Mouse (Mus musculus) CH12.LX (cell line): ENCODE measurements around the gene Slc17a3. TPM values are rescaled to one million over a fixed set of nuclear protein-coding genes. Genes with fewer than 3 reads are reported as not detected.

Experiments
- DNase-seq: peaks from one replicate; pipeline ENCODE4 v3.0.0-alpha.2; 2013; ENCODE audit errors: extremely low read depth
- H3K27ac ChIP-seq: 2 replicates; pipeline ENCODE4 v1.5.1; 2012; ENCODE audit warnings: low read depth, mild to moderate bottlenecking, control low read depth, moderate library complexity; ENCODE audit not compliant: insufficient read depth
- H3K27me3 ChIP-seq: replicated peaks from 2 replicates; pipeline ENCODE3; 2012; ENCODE audit warnings: inconsistent platforms
- H3K36me3 ChIP-seq, 2 experiments: replicated peaks in 1 of 2; 2 replicates each; pipeline versions ENCODE3 to v1.6.1; 2012; ENCODE audit warnings: inconsistent platforms in 1 of 2, low read length in 1 of 2, mild to moderate bottlenecking in 1 of 2, mixed read lengths in 1 of 2, moderate library complexity in 1 of 2; ENCODE audit not compliant: control insufficient read depth in 1 of 2, insufficient read depth in 1 of 2
- H3K4me1 ChIP-seq, 2 experiments: 2 replicates each; pipeline ENCODE4 v1.6.1; 2012; ENCODE audit warnings: inconsistent platforms in 1 of 2, moderate library complexity in 1 of 2; ENCODE audit not compliant: insufficient read depth in 2 of 2, control insufficient read depth in 1 of 2
- H3K4me2 ChIP-seq: 2 replicates; pipeline ENCODE4 v1.6.1; 2012; ENCODE audit warnings: low read depth, mild to moderate bottlenecking, control low read depth; ENCODE audit not compliant: poor library complexity, insufficient read depth, severe bottlenecking
- H3K4me3 ChIP-seq, 3 experiments: fragments of 150-350 bp in 1 of 3; sonication (generic) in 1 of 3; replicated peaks in 1 of 3; 2 replicates each; pipeline versions ENCODE3 to v1.5.1; 2011 to 2012; ENCODE audit warnings: low read depth in 2 of 3, low read length in 2 of 3, mild to moderate bottlenecking in 2 of 3, moderate library complexity in 2 of 3, control low read depth in 1 of 3, improper control_type of control experiment in 1 of 3, inconsistent platforms in 1 of 3, mixed read lengths in 1 of 3; ENCODE audit not compliant: poor library complexity in 1 of 3
- H3K79me2 ChIP-seq: replicated peaks from 2 replicates; pipeline ENCODE4 v1.6.1; 2012; ENCODE audit warnings: mild to moderate bottlenecking, moderate library complexity; ENCODE audit not compliant: control insufficient read depth, poor library complexity, insufficient read depth, severe bottlenecking; ENCODE audit errors: extremely low read depth
- H3K9ac ChIP-seq: 2 replicates; pipeline ENCODE4 v1.6.1; 2012; ENCODE audit warnings: low read depth, mild to moderate bottlenecking, control low read depth, moderate library complexity; ENCODE audit not compliant: insufficient read depth
- H3K9me3 ChIP-seq: replicated peaks from 2 replicates; pipeline ENCODE3; 2012; ENCODE audit warnings: low read length, inconsistent platforms, mixed read lengths
- BHLHE40 ChIP-seq: IDR thresholded peaks from 2 replicates; pipeline ENCODE4 v1.6.1; 2011; ENCODE audit warnings: mild to moderate bottlenecking, low read depth, low read length, improper control_type of control experiment
- CTCF ChIP-seq, 2 experiments: IDR thresholded peaks in 1 of 2; conservative IDR thresholded peaks in 1 of 2; 2 replicates each; pipeline ENCODE4 v1.5.1; 2011 to 2012; ENCODE audit warnings: low read depth in 2 of 2, low read length in 2 of 2, improper control_type of control experiment in 1 of 2, inconsistent platforms in 1 of 2, mild to moderate bottlenecking in 1 of 2, moderate library complexity in 1 of 2
- ELF1 ChIP-seq: IDR thresholded peaks from 2 replicates; pipeline ENCODE4 v1.6.1; 2014; ENCODE audit warnings: low read depth, mild to moderate bottlenecking, inconsistent platforms, low read length, improper control_type of control experiment
- JUND ChIP-seq: conservative IDR thresholded peaks from 2 replicates; pipeline ENCODE4 v1.6.1; 2011; ENCODE audit warnings: low read depth, low read length, improper control_type of control experiment
- MAFK ChIP-seq: IDR thresholded peaks from 2 replicates; pipeline ENCODE4 v1.6.1; 2011; ENCODE audit warnings: low read length, improper control_type of control experiment; ENCODE audit not compliant: insufficient replicate concordance
- NRF1 ChIP-seq: IDR thresholded peaks from 2 replicates; pipeline ENCODE4 v1.6.1; 2014; ENCODE audit warnings: low read depth, mild to moderate bottlenecking, inconsistent platforms, low read length, improper control_type of control experiment, moderate library complexity
- RAD21 ChIP-seq: IDR thresholded peaks from 2 replicates; pipeline ENCODE4 v1.6.1; 2011; ENCODE audit warnings: low read depth, mild to moderate bottlenecking, low read length, improper control_type of control experiment, moderate library complexity
- SMC3 ChIP-seq: IDR thresholded peaks from 2 replicates; pipeline ENCODE4 v1.6.1; 2011; ENCODE audit warnings: low read depth, low read length, improper control_type of control experiment
- TBP ChIP-seq: conservative IDR thresholded peaks from 2 replicates; pipeline ENCODE4 v1.6.1; 2011; ENCODE audit warnings: low read depth, low read length, improper control_type of control experiment
- ZNF384 ChIP-seq: IDR thresholded peaks from 2 replicates; pipeline ENCODE4 v1.6.1; 2012; ENCODE audit warnings: low read depth, low read length, improper control_type of control experiment, inconsistent platforms
- dilution Hi-C: fragments of 300-500 bp; cut with MboI; formaldehyde crosslinking; loops from 2 replicates; pipeline ENCODE4 v1.14.3; 2020; ENCODE audit warnings: low sequenced_read_pairs; ENCODE audit not compliant: extremely low pct_unique_long_range_greater_than_20kb, extremely low pct_ligation_motif_present
- in situ Hi-C: fragments of 300-500 bp; cut with MboI; formaldehyde crosslinking; loops from 3 replicates; pipeline ENCODE4 v1.14.3; 2019; ENCODE audit warnings: low sequenced_read_pairs, low pct_ligation_motif_present, low pct_unique_long_range_greater_than_20kb, mixed read lengths
- polyA plus RNA-seq: library from polyadenylated mRNA; unstranded; fragments of >175 nt; gene quantifications from 2 replicates; pipeline ENCODE4 v1.2.1, GENCODE M21; 2012; ENCODE audit warnings: low read depth; ENCODE audit not compliant: insufficient read length
- total RNA-seq, 2 experiments: library from RNA; depleted of rRNA; stranded (reverse); fragments of 300-350 nt in 1 of 2; fragments of >200 nt in 1 of 2; gene quantifications; 2 replicates each; pipeline ENCODE4 v1.2.3; 2012 to 2014

Gene Slc17a3
- total and polyA plus RNA-seq, 3 experiments: not detected

- no peaks in the 10 kb centered on the region for H3K9me3 ChIP-seq
- no peak overlapping the region for H3K9ac ChIP-seq
- no peak overlapping the region for H3K27ac ChIP-seq
- in situ Hi-C loops: loop anchor here (25.0 kb wide), 1 partner anchor 461 kb away; the partner anchor contains the start of gene Carmil1
- TF ChIP-seq MAFK (peak; percentile 36; the same call in 1 of the 2 replicates), TBP (no peak)
- no peaks in the 10 kb centered on the region for H3K36me3 ChIP-seq
- DNase-seq: no peak
- dilution Hi-C loops: no loop called here
- H3K4me3 ChIP-seq: no peak overlapping the region
- H3K27me3 ChIP-seq: no peaks in the 10 kb centered on the region
- H3K4me1 ChIP-seq: no peaks in the 10 kb centered on the region
- H3K79me2 ChIP-seq: no peaks in the 10 kb centered on the region
- no peak overlapping the region for H3K4me2 ChIP-seq
These were observed 12.6 kb upstream of the Slc17a3 start for GRCm38 (mm10) chr13:23826606-23827005.

GRCm38 (mm10) chr13:23833053-23833452 is 6.2 kb upstream of the Slc17a3 start:
- Histone ChIP-seq H3K79me2 (no peaks in the 10 kb centered on the region), H3K9ac (no peak overlapping the region), H3K36me3 (no peaks in the 10 kb centered on the region), H3K27me3 (no peaks in the 10 kb centered on the region), H3K4me1 (no peaks in the 10 kb centered on the region), H3K9me3 (no peaks in the 10 kb centered on the region), H3K4me2 (no peak overlapping the region; the same call in 1 of the 2 replicates), H3K27ac (no peak overlapping the region), H3K4me3 (no peak overlapping the region)
- in situ Hi-C loops (loop anchor here (25.0 kb wide), 1 partner anchor 454 kb away; the partner anchor contains the start of gene Carmil1), dilution Hi-C loops (no loop called here)
- peak; percentile 45 for DNase-seq
- TF ChIP-seq ELF1: no peak
- no peak for TF ChIP-seq JUND
- TF ChIP-seq CTCF (conservative IDR thresholded peaks at IDR 0.05 in 1 of 2, IDR thresholded peaks at IDR 0.05 in 1 of 2; ENCODE audit: low read depth in 2 of 2, low read length in 2 of 2): peak; percentile 68 to 76
- TF ChIP-seq RAD21: peak; percentile 77
- peak; percentile 52 for TF ChIP-seq SMC3
- TF ChIP-seq ZNF384: peak; percentile 85

- no peak overlapping the region for H3K27ac ChIP-seq
These were observed 4.4 kb upstream of the Slc17a3 start for GRCm38 (mm10) chr13:23834836-23835235.

More at GRCm38 (mm10) chr13:23834836-23835235, 4.4 kb upstream of the Slc17a3 start:
- dilution Hi-C loops (no loop called here), in situ Hi-C loops (loop anchor here (25.0 kb wide), 1 partner anchor 452 kb away; the partner anchor contains the start of gene Carmil1)
- Histone ChIP-seq H3K27me3 (no peaks in the 10 kb centered on the region), H3K36me3 (no peaks in the 10 kb centered on the region), H3K4me2 (no peak overlapping the region), H3K4me3 (no peak overlapping the region), H3K9me3 (no peaks in the 10 kb centered on the region), H3K79me2 (no peaks in the 10 kb centered on the region), H3K4me1 (no peaks in the 10 kb centered on the region), H3K9ac (no peak overlapping the region)
- DNase-seq: no peak
- TF ChIP-seq BHLHE40: no peak
- TF ChIP-seq NRF1: no peak
